Mouse (Mus musculus) C2C12 (cell line): ENCODE results near the gene Tchh. TPM values are rescaled to one million over a fixed set of nuclear protein-coding genes. Genes with fewer than 3 reads are reported as not detected.

Source experiments
- H3K27me3 ChIP-seq: one replicate; pipeline ENCODE4 v1.6.1; 2011; ENCODE audit not compliant: control insufficient read depth, insufficient read depth, insufficient read length
- H3K36me3 ChIP-seq: one replicate; pipeline ENCODE4 v1.6.1; 2011; ENCODE audit not compliant: control insufficient read depth, insufficient read depth
- H3K4me3 ChIP-seq: one replicate; pipeline ENCODE4 v1.5.1; 2011; ENCODE audit warnings: mild to moderate bottlenecking, control low read depth; ENCODE audit not compliant: poor library complexity, insufficient read depth, severe bottlenecking
- H3K79me2 ChIP-seq: one replicate; pipeline ENCODE4 v1.6.1; 2011; ENCODE audit not compliant: control insufficient read depth, insufficient read depth
- H3K79me3 ChIP-seq: one replicate; pipeline ENCODE4 v1.6.1; 2011; ENCODE audit warnings: low read depth, control low read depth
- H3ac ChIP-seq: one replicate; pipeline ENCODE3; 2011; ENCODE audit warnings: low read depth; ENCODE audit not compliant: control insufficient read depth, insufficient read length
- CEBPB ChIP-seq: IDR thresholded peaks from one replicate; pipeline ENCODE4 v1.6.1; 2011; ENCODE audit warnings: low read depth, mild to moderate bottlenecking, control low read depth, moderate library complexity
- CTCF ChIP-seq: IDR thresholded peaks from one replicate; pipeline ENCODE4 v1.5.1; 2011; ENCODE audit not compliant: control insufficient read depth, insufficient read depth, insufficient read length
- FOSL1 ChIP-seq: IDR thresholded peaks from one replicate; pipeline ENCODE4 v1.8.0; 2011; ENCODE audit warnings: mild to moderate bottlenecking, low read length; ENCODE audit not compliant: poor library complexity, insufficient read depth, severe bottlenecking
- MAX ChIP-seq: IDR thresholded peaks from one replicate; pipeline ENCODE4 v1.6.1; 2011; ENCODE audit warnings: mild to moderate bottlenecking, control low read depth
- MYOD1 ChIP-seq: IDR thresholded peaks from one replicate; pipeline ENCODE4 v1.6.1; 2011; ENCODE audit warnings: low read depth; ENCODE audit not compliant: control insufficient read depth, insufficient read length
- MYOG ChIP-seq: IDR thresholded peaks from one replicate; pipeline ENCODE4 v1.6.1; 2011; ENCODE audit not compliant: control insufficient read depth, insufficient read length; ENCODE audit errors: extremely low read depth
- USF1 ChIP-seq: IDR thresholded peaks from one replicate; pipeline ENCODE4 v1.6.1; 2011; ENCODE audit warnings: low read depth, mild to moderate bottlenecking, control low read depth, moderate library complexity
- long read RNA-seq, 2 experiments: library from polyadenylated mRNA; unstranded; transcript quantifications; one replicate each; pipeline ENCODE4 v2.0.0; 2019 to 2020
- polyA plus RNA-seq: library from polyadenylated mRNA; unstranded; fragments of >200 nt; fragmentation: generic; extraction: Trizol; gene quantifications from one replicate; pipeline ENCODE4 v1.2.1, GENCODE M21; 2012; ENCODE audit warnings: missing spikeins

The Tchh gene
- polyA plus RNA-seq, result 0.04 TPM
- long read RNA-seq, experiment 1, result 0 reads
- long read RNA-seq, experiment 2, partial matches to known transcripts, result 0 of 1 reads
- long read RNA-seq, experiment 2, other reads (novel, unspliced or antisense), result 1 of 1 reads

DNA sequence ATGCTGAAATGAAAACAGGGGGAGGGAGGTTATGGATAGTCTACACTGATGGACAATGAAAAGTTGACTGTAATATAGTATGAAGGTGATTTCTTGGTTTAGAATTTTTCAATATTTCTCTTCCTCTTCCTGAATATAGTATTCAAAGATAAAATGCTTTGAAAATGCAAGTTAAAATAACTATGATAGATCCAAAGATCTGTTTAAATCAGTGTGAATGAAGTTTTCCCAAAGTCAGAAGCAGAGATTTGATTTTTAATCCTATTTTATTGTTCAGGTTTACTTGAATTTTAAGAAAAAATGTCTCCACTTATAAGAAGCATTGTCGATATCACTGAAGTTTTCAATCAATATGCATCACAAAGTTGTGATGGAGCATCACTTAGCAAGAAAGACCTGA lies at the start of gene Tchh:
Gene Tchh (plus strand): TSS at position 301 of the 400 bp plus-strand sequence.
- Histone ChIP-seq H3K4me3 (no peak within 1 kb of the TSS), H3K27me3 (peaks cover 17% of the 10 kb centered on the region), H3K36me3 (no peaks in the 10 kb centered on the region), H3K79me2 (no peaks in the 10 kb centered on the region), H3K79me3 (no peaks in the 10 kb centered on the region), H3ac (no peak within 1 kb of the TSS)
- no peak for TF ChIP-seq CEBPB
- TF ChIP-seq USF1, result no peak
- TF ChIP-seq MYOG, result no peak
- no peak for TF ChIP-seq FOSL1
- no peak for TF ChIP-seq MYOD1
- TF ChIP-seq MAX, result no peak
- TF ChIP-seq CTCF, result no peak

DNA sequence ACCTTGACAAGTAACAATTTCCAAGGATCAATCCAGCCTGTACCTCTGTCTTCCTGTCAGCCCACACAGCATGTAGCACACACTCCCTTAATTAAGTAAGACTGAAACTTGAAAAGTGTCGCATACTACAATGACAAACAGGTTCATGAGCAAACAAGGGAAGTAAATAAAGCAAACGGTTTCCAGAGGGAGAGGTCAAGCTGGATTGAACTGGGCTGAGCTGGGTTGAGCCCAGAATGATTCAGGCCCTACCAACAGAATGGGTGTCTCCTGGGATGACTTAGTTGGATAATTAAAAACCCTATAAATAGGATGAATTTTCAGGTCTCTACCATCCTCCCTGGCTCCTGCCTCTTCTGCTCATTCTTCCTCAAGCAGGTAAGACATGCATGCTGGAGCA lies 48.8 kb upstream of the Tchh start, which contains the start of gene Rptn:
Gene Rptn (plus strand): TSS at position 334 of the 400 bp plus-strand sequence.
- no peaks in the 10 kb centered on the region for H3K79me3 ChIP-seq
- no peak within 1 kb of the TSS for H3K4me3 ChIP-seq
- H3K27me3 ChIP-seq, result peaks cover 5% of the 10 kb centered on the region
- TF ChIP-seq CEBPB (no peak), USF1 (no peak), CTCF (no peak)
- H3K79me2 ChIP-seq, result no peaks in the 10 kb centered on the region
- no peaks in the 10 kb centered on the region for H3K36me3 ChIP-seq
- no peak within 1 kb of the TSS for H3ac ChIP-seq

DNA sequence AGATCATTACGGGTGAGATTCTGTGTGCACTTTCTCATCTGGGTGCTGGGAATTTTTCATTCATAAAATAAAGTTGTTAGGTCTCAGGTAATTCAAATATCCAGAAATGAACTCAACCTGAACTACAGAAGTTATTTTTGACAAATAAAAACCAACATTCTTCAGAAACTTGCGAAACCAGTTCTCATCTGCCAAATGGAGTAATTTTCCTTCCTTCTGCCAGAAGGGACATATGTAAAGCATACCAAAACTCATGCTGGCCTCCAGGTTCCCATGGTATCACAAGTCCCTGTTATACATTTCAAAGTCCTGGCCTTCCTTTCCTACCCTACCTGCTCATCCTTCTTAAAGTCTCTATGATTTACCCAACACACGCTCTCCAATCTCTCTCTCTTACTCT lies 38.2 kb upstream of the Tchh start:
- Histone ChIP-seq H3K79me3 (no peaks in the 10 kb centered on the region), H3K27me3 (peaks cover 3% of the 10 kb centered on the region)

DNA sequence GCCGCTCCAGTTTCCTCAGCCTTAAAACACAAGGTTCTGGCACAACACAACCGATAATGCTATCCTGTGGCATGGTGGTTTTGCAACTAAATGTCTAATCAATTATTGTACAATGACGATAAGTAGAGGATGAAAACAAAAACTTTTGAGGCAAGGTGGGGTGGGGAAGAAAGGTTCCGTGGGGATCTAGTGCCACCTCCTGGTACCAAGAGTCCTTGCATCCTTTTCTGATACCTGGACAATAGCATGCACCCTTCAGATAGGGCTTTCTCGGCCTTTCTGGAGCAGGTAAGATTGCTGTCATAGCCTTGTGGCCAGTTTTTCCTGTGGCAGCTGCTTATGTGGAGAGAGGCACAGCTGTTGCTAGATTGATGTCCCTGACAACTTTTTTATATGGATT lies 35.1 kb upstream of the Tchh start:
- H3K79me3 ChIP-seq, result no peaks in the 10 kb centered on the region
- no peak overlapping the region for H3K4me3 ChIP-seq
- no peaks in the 10 kb centered on the region for H3K79me2 ChIP-seq
- H3K27me3 ChIP-seq, result peaks cover 3% of the 10 kb centered on the region
- no peak overlapping the region for H3ac ChIP-seq
- H3K36me3 ChIP-seq, result no peaks in the 10 kb centered on the region
- no peak for TF ChIP-seq MYOG
- TF ChIP-seq CTCF, result peak; percentile 29

More for the DNA sequence above, 38.2 kb upstream of the Tchh start:
- Histone ChIP-seq H3K79me2 (no peaks in the 10 kb centered on the region), H3K36me3 (no peaks in the 10 kb centered on the region), H3K4me3 (no peak overlapping the region), H3ac (no peak overlapping the region)
- TF ChIP-seq MYOD1 (no peak), FOSL1 (no peak), CEBPB (no peak)

DNA sequence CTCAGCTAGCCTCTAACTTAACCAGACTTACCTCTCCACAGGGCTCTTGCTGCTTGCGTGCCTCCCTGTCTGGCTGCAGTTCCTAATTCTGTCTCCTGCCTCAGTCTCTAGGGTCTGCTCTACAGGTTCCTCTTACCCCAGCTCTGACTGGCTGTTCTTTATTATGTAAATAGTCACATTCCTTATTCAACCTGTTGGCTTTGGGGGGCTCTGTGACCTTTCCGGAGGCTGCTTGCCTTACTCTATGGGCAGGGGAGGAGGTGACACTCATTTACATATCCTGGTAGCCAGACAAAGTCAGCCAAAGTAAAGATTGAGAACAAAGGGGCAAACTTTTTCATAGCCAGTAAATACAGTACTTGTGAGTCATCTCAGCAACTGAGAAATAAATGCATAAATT lies 30.2 kb upstream of the Tchh start:
- Histone ChIP-seq H3K79me3 (no peaks in the 10 kb centered on the region), H3K79me2 (no peaks in the 10 kb centered on the region), H3K4me3 (no peak overlapping the region), H3K27me3 (peaks cover 3% of the 10 kb centered on the region), H3ac (no peak overlapping the region), H3K36me3 (no peaks in the 10 kb centered on the region)
- TF ChIP-seq MAX (no peak), USF1 (no peak), FOSL1 (no peak), CEBPB (no peak), CTCF (no peak), MYOG (no peak), MYOD1 (no peak)

DNA sequence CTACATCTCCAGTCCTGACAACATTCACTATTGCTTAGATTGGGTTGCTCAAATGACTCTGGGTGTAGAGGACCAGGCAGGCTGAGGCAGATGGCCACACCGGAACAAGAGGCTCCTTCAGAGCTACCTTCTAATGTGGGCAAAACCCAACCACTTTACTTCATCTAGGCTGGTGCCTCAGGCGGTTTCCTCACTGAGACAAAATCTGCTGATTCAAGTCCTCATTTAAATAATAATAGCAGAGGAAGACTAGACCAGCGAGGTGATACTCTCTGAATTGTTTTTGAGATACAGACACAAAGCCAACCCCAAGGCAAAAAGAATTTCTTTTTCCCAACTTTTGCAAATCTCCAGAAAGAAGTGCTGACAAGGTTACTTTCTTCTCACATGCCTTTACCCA lies 10.5 kb upstream of the Tchh start:
- Histone ChIP-seq H3ac (no peak overlapping the region), H3K79me2 (no peaks in the 10 kb centered on the region), H3K27me3 (peaks cover 12% of the 10 kb centered on the region), H3K79me3 (no peaks in the 10 kb centered on the region), H3K4me3 (no peak overlapping the region), H3K36me3 (no peaks in the 10 kb centered on the region)
- TF ChIP-seq CTCF (no peak), USF1 (no peak), CEBPB (no peak), FOSL1 (no peak), MYOD1 (no peak), MAX (no peak), MYOG (no peak)
